Mouse (Mus musculus) stomach, postnatal 0 days (tissue): ENCODE measurements around the gene Pkdrej. TPM values are rescaled to one million over a fixed set of nuclear protein-coding genes. Genes with fewer than 3 reads are reported as not detected.
"Not testable (repeated sequence)": the region's sequence is repeated elsewhere in the genome, so short reads cannot be mapped to it uniquely, and the experiment has no call there.

ENCODE experiments used
- ATAC-seq: fragments of 200-750 bp; cut with Nextera tagmentation; 2 replicates; pipeline ENCODE4 v1.8.0; 2017; ENCODE audit not compliant: low FRiP score, low TSS enrichment
- DNase-seq: peaks from one replicate; pipeline ENCODE4 v3.0.0-alpha.2; 2016; ENCODE audit warnings: low spot score
- H3K27ac ChIP-seq: fragments of 300-500 bp; sonication (generic); replicated peaks from 2 replicates; pipeline ENCODE4 v1.5.1; 2014; ENCODE audit warnings: mild to moderate bottlenecking, control low read depth
- H3K27me3 ChIP-seq: fragments of 300-500 bp; sonication (generic); 2 replicates; pipeline ENCODE4 v1.6.1; 2014; ENCODE audit warnings: low read length; ENCODE audit not compliant: control insufficient read depth, insufficient read depth
- H3K36me3 ChIP-seq: fragments of 300-500 bp; sonication (generic); 2 replicates; pipeline ENCODE4 v1.6.1; 2014; ENCODE audit warnings: low read length, mixed read lengths; ENCODE audit not compliant: control insufficient read depth, insufficient read depth
- H3K4me1 ChIP-seq: fragments of 300-500 bp; sonication (generic); replicated peaks from 2 replicates; pipeline ENCODE4 v1.6.1; 2014; ENCODE audit warnings: antibody characterized with exemption; ENCODE audit not compliant: control insufficient read depth, insufficient read depth
- H3K4me2 ChIP-seq: fragments of 300-500 bp; sonication (generic); replicated peaks from 2 replicates; pipeline ENCODE4 v1.6.1; 2014; ENCODE audit warnings: low read depth, mild to moderate bottlenecking, control low read depth, moderate library complexity
- H3K4me3 ChIP-seq: fragments of 300-500 bp; sonication (generic); 2 replicates; pipeline ENCODE4 v1.5.1; 2014; ENCODE audit warnings: low read depth, low read length, control low read depth
- H3K9ac ChIP-seq: fragments of 300-500 bp; sonication (generic); 2 replicates; pipeline ENCODE4 v1.6.1; 2014; ENCODE audit warnings: mild to moderate bottlenecking, low read length, control low read depth, mixed read lengths
- H3K9me3 ChIP-seq: fragments of 300-500 bp; sonication (generic); 2 replicates; pipeline ENCODE4 v1.6.1; 2016; ENCODE audit warnings: low read length; ENCODE audit not compliant: control insufficient read depth
- CTCF ChIP-seq: IDR thresholded peaks from 2 replicates; pipeline ENCODE4 v1.5.1; 2016; ENCODE audit warnings: antibody characterized with exemption, low read depth, mild to moderate bottlenecking, moderate library complexity
- EP300 ChIP-seq: optimal IDR thresholded peaks from 2 replicates; pipeline ENCODE3; 2016; ENCODE audit warnings: antibody characterized with exemption
- WGBS: fragments of 180-500 bp; shearing (Covaris S2); extraction: QIAGEN DNeasy Blood & Tissue Kit; methylation state at CpG from one replicate; pipeline ENCODE4 v1.1.7; 2014; 5-methylcytosine and 5-hydroxymethylcytosine counted together
- polyA plus RNA-seq: library from polyadenylated mRNA; unstranded; fragments of >200 nt; fragmentation: Nextera tagmentation; extraction: Ambion mirVana; gene quantifications from 2 replicates; pipeline ENCODE4 v1.2.1, GENCODE M21; 2015

Pkdrej gene
- polyA plus RNA-seq: 0.21 and 0.27 TPM in 2 replicates

GRCm38 (mm10) chr15:85821203-85822010 lies at the start of gene Pkdrej:
TSS of gene Pkdrej (minus strand) at chr15:85821734.
- 0 out of 2 replicates have a peak within 1 kb of the TSS, but pooled peaks have one; percentile 53 for H3K27ac ChIP-seq
- ATAC-seq (peak; percentile 85), DNase-seq (peak; percentile 45)
- H3K9me3 ChIP-seq: no peaks in the 10 kb centered on the region
- peak within 1 kb of the TSS; percentile 51 for H3K4me3 ChIP-seq
- H3K36me3 ChIP-seq: no peaks in the 10 kb centered on the region
- H3K9ac ChIP-seq: peak within 1 kb of the TSS; percentile 70
- 2% methylated on average over 61 of the region's 65 CpGs for WGBS
- H3K4me1 ChIP-seq: no peaks in the 10 kb centered on the region
- H3K27me3 ChIP-seq: no peaks in the 10 kb centered on the region
- TF ChIP-seq EP300 (no peak), CTCF (no peak)
- peak within 1 kb of the TSS; percentile 93 for H3K4me2 ChIP-seq

- H3K4me3 ChIP-seq: no peak overlapping the region
- H3K4me1 ChIP-seq: no peaks in the 10 kb centered on the region
- no peak overlapping the region for H3K9ac ChIP-seq
- peak; percentile 98 for TF ChIP-seq CTCF
- TF ChIP-seq EP300: no peak
- H3K4me2 ChIP-seq: no peak overlapping the region
- H3K36me3 ChIP-seq: peaks cover 31% of the 10 kb centered on the region
- H3K9me3 ChIP-seq: no peaks in the 10 kb centered on the region
- no peaks in the 10 kb centered on the region for H3K27me3 ChIP-seq
- ATAC-seq (peak; percentile 59), DNase-seq (peak; percentile 74)
- H3K27ac ChIP-seq: no peak overlapping the region
- 40% methylated on average over 6 of the region's 6 CpGs for WGBS
Observed at GRCm38 (mm10) chr15:85867696-85868095, 46.2 kb upstream of the Pkdrej start.

DNA sequence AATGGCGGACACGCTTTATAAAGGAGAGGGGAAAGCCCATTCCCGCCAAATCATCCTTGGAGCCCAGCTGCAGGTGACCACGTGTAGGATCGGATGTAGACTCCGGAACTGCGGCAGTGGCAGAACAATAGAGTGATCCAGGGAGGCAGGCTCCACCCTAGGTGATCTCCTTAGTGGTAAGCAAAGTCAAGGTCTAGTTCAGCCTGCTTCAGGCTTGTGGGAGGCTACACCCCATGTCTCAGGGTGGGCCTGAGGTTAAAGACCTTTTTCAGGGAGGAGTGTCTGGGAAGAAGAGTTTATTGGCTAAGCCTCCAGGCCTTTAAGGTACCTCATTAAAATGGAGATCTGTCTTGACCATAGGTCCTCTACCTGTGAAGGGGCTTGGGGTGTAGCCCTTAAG lies 44.4 kb upstream of the Pkdrej start:
- not testable (repeated sequence) for H3K9me3 ChIP-seq, H3K9ac ChIP-seq, H3K4me2 ChIP-seq, H3K27ac ChIP-seq, H3K4me1 ChIP-seq, H3K4me3 ChIP-seq, H3K27me3 ChIP-seq, DNase-seq, ATAC-seq
- peaks cover 21% of the 10 kb centered on the region for H3K36me3 ChIP-seq
- WGBS: 86% methylated on average over 7 of the region's 7 CpGs

GRCm38 (mm10) chr15:85859490-85860031 lies 38.0 kb upstream of the Pkdrej start, which contains the start of gene Gtse1:
TSS of gene Gtse1 (plus strand) at chr15:85859745.
- DNase-seq: peak; percentile 94
- no peak for TF ChIP-seq EP300
- TF ChIP-seq CTCF: no peak
- Histone ChIP-seq H3K9me3 (no peaks in the 10 kb centered on the region), H3K36me3 (peaks cover 5% of the 10 kb centered on the region), H3K27ac (peak within 1 kb of the TSS; percentile 75), H3K4me1 (no peaks in the 10 kb centered on the region), H3K27me3 (no peaks in the 10 kb centered on the region), H3K4me3 (peak within 1 kb of the TSS; percentile 51), H3K9ac (peak within 1 kb of the TSS; percentile 70), H3K4me2 (peak within 1 kb of the TSS; percentile 73)
- 0% methylated on average over 42 of the region's 42 CpGs for WGBS
- peak; percentile 98 for ATAC-seq

DNA sequence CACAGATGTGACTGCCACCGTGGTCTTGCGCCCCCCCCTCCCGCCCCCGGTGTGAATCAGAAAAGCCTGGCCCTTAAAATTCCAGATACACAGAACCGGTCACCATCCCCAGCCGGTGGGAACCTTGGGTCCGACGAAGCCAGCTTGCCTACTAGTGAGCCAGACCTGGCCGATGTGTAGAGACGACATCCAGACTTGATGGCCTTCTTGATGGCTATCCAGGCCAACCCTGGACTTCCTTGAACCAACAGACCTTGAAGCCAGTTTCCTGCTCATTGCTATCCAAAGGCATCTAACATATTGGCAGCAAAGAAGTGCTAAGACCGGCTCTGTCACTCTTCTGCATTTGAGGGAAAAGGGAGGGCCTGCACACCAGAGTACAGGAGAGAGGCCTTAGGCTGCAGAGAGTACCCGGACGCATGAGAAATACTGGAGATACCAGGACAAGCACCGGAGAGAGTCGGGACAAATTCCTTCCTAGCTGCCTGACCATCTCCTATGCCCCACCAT lies 37.5 kb upstream of the Pkdrej start:
- ATAC-seq (peak; percentile 4), DNase-seq (no peak)
- Histone ChIP-seq H3K27ac (peak overlapping the region; percentile 75), H3K4me1 (no peaks in the 10 kb centered on the region), H3K36me3 (peaks cover 2% of the 10 kb centered on the region; the same call in 1 of the 2 replicates), H3K9me3 (no peaks in the 10 kb centered on the region), H3K27me3 (no peaks in the 10 kb centered on the region), H3K4me2 (peak overlapping the region; percentile 73), H3K4me3 (peak overlapping the region; percentile 51), H3K9ac (peak overlapping the region; percentile 70)
- TF ChIP-seq EP300 (no peak), CTCF (no peak)
- WGBS: 10% methylated on average over 15 of the region's 15 CpGs
